Mouse (Mus musculus): ENCODE measurements around the gene Tle6.
"Not testable (repeated sequence)": the region's sequence is repeated elsewhere in the genome, so short reads cannot be mapped to it uniquely, and the experiment has no call there.

DNA sequence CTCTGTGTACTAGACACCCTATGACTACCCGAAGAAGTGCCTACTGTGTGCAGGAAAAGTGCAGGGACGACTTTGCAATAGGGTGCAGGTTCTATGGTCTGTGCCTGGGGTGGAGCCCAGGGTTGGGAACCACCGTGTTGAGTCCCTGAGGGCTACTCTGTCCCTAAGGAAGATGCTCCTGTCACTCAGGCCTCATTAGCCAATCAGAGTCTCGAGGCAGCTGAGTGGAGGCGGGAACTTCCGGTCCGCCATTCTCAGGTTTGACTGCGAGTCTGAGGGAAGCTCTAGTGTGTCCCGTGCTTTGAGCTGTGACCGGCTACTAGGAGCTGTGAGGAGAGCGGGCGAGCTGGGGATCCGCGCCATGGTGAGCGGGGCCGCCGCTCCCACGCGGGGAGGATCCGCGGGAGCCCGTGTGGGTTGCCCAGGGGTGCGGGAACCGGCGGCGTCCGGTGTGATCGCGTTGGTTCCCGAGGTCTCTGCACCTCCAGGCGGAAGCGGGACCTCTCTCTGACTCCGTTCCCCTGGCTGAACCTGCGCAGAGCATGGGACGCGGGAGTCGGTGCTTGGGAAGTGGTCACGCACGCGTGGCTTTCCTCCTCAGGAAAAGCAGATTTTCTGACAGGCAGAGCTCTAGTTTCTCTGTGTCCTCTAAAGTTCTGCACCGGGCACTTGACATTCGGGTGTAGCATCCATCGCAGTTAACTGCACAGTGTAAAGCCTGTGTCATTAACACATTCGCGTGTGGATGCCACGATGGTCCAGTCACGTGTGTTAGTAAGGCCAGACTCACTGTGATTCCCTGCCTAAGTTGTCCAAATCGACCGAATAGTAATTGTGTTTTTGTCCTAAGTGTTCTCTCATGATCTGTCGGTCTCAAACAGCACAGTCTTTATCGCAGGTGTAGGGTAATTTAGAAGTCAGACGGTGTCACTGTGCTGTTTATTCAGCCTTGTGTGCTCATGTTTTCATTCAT lies 48.2 kb upstream of the Tle6 start, which contains the start of gene Gm10778:
- not testable (repeated sequence) for TF ChIP-seq CTCF (IDR thresholded peaks at IDR 0.05; ENCODE audit: low read depth, low read length); POLR2A (IDR thresholded peaks at IDR 0.05; ENCODE audit: insufficient read depth, low read length); EP300 (IDR thresholded peaks at IDR 0.05; ENCODE audit: insufficient read depth, low read depth, low read length)

Data from ES-Bruce4 (cell line).